Mouse (Mus musculus) small intestine, adult 2 months (tissue): ENCODE results near the gene Chst3. TPM values are rescaled to one million over a fixed set of nuclear protein-coding genes. Genes with fewer than 3 reads are reported as not detected.

Experiments
- H3K27ac ChIP-seq: fragments of 200-500 bp; 2 replicates; pipeline ENCODE4 v1.5.1; 2012; ENCODE audit warnings: low read depth, low read length, control low read depth, inconsistent platforms; ENCODE audit not compliant: insufficient read depth
- H3K27me3 ChIP-seq: fragments of 200-500 bp; 2 replicates; pipeline ENCODE4 v1.6.1; 2012; ENCODE audit warnings: mild to moderate bottlenecking, moderate library complexity, low read length, inconsistent platforms; ENCODE audit not compliant: control insufficient read depth, insufficient read depth
- H3K36me3 ChIP-seq: fragments of 200-500 bp; 2 replicates; pipeline ENCODE4 v1.6.1; 2012; ENCODE audit warnings: mild to moderate bottlenecking, low read length, control low read depth, inconsistent platforms; ENCODE audit not compliant: control insufficient read depth, insufficient read depth
- H3K4me1 ChIP-seq: fragments of 200-500 bp; 2 replicates; pipeline ENCODE4 v1.6.1; 2012; ENCODE audit warnings: low read length, inconsistent platforms, mixed read lengths; ENCODE audit not compliant: control insufficient read depth, insufficient read depth, insufficient read length
- H3K4me3 ChIP-seq: fragments of 200-500 bp; 2 replicates; pipeline ENCODE4 v1.5.1; 2012; ENCODE audit warnings: low read depth, mild to moderate bottlenecking, control low read depth, inconsistent platforms, low read length, moderate library complexity
- CTCF ChIP-seq: fragments of 200-500 bp; IDR thresholded peaks from 2 replicates; pipeline ENCODE4 v1.5.1; 2012; ENCODE audit warnings: low read depth, mild to moderate bottlenecking, control low read depth, inconsistent platforms, low read length, moderate library complexity, mixed read lengths; ENCODE audit not compliant: insufficient replicate concordance, insufficient read length; ENCODE audit errors: extremely low read depth
- POLR2A ChIP-seq: fragments of 200-500 bp; IDR thresholded peaks from 2 replicates; pipeline ENCODE4 v1.6.1; 2012; ENCODE audit warnings: low read depth, mild to moderate bottlenecking, control low read depth, inconsistent platforms, low read length, moderate library complexity
- WGBS: fragments of 180-500 bp; shearing (Covaris S2); methylation state at CpG from one replicate; pipeline ENCODE4 v1.1.7; 2018; 5-methylcytosine and 5-hydroxymethylcytosine counted together
- polyA plus RNA-seq: library from polyadenylated mRNA; depleted of rRNA; stranded (reverse); fragments of >200 nt; gene quantifications from 2 replicates; pipeline ENCODE4 v1.2.3, GENCODE M21; 2012; rRNA removed

Chst3 gene
- 1.8 and 4.2 TPM in 2 replicates for polyA plus RNA-seq

DNA sequence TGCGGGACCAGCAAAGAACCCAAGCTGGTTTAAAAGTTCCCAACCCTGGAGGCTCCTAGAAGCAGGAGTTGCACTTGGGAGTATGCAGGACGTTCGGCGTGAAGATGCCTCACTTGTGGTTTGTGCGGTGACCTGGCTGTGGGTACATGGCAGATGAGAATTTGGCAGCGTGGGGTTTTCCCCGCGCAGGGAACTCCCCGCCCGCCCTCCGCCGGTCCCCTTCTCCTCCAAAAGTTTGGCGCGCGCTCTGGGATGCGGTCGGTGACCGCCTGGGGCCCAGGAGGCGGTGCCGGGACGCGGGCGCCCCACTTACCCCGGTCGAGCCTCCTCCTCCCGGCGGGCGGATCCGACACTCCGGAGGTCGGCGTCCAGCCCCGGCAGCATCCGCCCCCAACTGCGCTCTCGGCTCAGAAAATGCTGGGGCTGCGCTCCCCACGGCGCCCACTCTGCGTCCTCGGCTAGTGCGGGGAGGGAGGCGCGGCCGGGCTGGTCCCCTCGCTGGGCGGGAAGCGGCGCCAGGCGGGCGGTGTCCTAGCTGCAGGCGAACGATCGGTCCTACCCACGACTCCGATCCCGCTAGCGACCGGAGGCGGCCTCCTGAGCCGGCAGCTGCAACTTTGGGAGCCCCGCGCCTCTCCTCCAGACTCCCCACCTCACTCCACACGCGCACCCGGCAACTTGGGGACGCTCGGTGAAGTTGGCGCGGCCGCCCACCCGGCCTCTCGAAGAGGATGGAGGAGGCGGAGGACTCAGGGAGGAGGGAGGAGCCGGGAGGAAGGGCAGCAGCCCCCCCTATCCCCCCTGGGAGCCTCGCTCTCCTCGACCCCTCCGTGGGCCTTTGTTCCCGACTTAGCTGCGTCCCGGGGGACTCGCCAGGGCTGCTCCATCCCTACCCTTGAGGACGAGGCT is at the start of gene Chst3:
TSS of gene Chst3 (minus strand) at position 670 of the 909 bp plus-strand sequence.
- Histone ChIP-seq H3K27ac (peak within 1 kb of the TSS; percentile 21; the same call in 1 of the 2 replicates), H3K36me3 (no peaks in the 10 kb centered on the region), H3K4me3 (peak within 1 kb of the TSS; percentile 69), H3K27me3 (peaks cover 27% of the 10 kb centered on the region), H3K4me1 (peaks cover 7% of the 10 kb centered on the region)
- TF ChIP-seq POLR2A (no peak), CTCF (no peak)
- 2% methylated on average over 81 of the region's 83 CpGs for WGBS

DNA sequence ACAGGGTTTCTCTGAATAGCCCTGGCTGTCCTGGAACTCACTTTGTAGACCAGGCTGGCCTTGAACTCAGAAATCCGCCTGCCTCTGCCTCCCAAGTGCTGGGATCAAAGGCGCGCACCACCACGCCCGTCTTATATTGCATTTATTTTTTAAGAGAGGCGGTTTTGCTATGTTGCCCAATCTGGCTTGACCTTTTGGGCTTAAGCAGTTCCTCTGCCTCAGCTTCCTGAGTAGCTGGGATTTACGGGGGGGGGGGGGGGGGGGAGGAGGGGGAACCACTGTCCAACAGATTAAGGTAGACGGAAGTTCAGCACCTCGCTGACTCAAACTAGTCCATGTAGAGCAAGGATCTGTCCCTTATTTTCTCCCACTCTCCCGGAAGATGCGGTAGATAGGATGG is 49.7 kb upstream of the Chst3 start:
- TF ChIP-seq CTCF (no peak), POLR2A (no peak)
- H3K4me3 ChIP-seq, result no peak overlapping the region
- WGBS, result 80% methylated on average over 11 of the region's 11 CpGs
- H3K36me3 ChIP-seq, result no peaks in the 10 kb centered on the region
- no peaks in the 10 kb centered on the region for H3K27me3 ChIP-seq
- no peak overlapping the region; the same call in 1 of the 2 replicates for H3K27ac ChIP-seq
- H3K4me1 ChIP-seq, result peaks cover 4% of the 10 kb centered on the region; the same call in 1 of the 2 replicates

DNA sequence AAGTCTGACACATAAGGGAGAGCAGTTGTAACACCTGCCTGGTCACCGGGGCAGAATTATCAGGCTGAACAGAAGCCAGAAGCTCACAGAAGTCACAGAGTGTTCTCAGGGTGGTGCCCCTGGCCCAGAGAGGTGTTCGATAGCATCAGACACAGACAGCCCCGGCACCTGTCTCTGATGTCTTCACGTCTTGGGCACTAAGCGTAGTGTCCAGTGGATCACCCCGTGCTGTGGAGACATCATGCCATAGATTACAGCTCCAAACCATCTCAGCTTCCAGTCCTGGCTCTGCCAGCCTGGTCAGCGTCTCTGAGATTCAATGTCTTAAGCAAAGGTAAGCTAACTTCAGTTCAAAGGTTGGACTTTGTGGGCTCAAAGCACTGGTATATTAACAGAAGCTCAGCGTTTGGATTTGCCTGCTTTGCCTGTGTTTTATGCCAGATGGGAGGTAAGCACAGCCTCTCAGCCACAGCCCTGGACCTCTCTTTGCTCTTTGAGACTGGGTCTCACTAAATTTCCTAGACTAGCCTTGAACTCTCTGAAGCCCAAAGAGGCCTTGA is 47.9 kb upstream of the Chst3 start:
- H3K27me3 ChIP-seq, result no peaks in the 10 kb centered on the region
- no peaks in the 10 kb centered on the region for H3K36me3 ChIP-seq
- no peak for TF ChIP-seq POLR2A
- TF ChIP-seq CTCF, result no peak
- H3K4me1 ChIP-seq, result peaks cover 7% of the 10 kb centered on the region; the same call in 1 of the 2 replicates
- no peak overlapping the region for H3K4me3 ChIP-seq
- WGBS, result 47% methylated on average over 8 of the region's 8 CpGs
- no peak overlapping the region for H3K27ac ChIP-seq

DNA sequence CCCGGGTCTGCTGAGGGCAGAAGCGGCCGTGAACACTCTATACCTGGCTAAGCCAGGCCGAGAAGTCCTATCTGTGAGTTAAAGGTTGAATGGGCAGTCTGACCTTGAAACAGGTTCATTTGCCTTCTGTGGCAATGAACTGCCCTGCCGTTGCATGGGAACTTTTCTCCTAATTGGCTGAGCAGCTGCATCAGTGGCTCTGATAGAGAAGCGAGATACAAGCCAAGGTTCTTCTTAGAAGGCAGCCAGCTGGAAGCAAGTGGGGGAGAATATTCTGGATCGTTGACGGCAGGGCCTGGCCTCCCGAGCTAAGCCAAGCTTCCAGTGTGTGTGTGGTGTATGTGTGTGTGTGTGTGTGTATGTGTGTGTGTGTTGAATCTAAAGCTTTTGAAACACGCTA is 46.2 kb upstream of the Chst3 start:
- no peak overlapping the region for H3K27ac ChIP-seq
- peaks cover 2% of the 10 kb centered on the region; the same call in 1 of the 2 replicates for H3K4me1 ChIP-seq
- H3K4me3 ChIP-seq, result no peak overlapping the region
- WGBS, result 57% methylated on average over 10 of the region's 10 CpGs
- TF ChIP-seq POLR2A (no peak), CTCF (no peak)
- no peaks in the 10 kb centered on the region for H3K36me3 ChIP-seq
- H3K27me3 ChIP-seq, result no peaks in the 10 kb centered on the region

DNA sequence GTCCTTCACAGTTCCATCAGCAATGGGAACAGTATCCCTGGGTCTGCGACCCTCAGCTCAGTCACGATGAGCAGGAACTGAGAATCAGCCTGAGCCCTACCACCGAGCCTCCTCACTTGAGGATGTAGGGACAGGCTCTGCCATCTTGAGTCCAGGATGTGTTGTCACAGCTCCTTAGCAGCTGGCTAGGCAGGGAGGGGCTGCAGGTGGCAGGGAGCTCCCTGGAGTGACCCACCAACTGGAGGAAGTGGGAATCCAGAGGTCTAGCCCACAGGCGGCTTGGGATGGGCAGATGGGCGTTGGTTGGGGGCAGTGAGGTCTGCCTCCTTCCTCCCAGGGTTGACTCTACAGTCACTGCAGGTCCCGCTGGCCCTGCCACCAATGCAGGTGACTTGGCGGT is 44.3 kb upstream of the Chst3 start:
- WGBS, result 81% methylated on average over 7 of the region's 7 CpGs
- Histone ChIP-seq H3K4me1 (peaks cover 2% of the 10 kb centered on the region), H3K27me3 (no peaks in the 10 kb centered on the region), H3K4me3 (no peak overlapping the region), H3K36me3 (no peaks in the 10 kb centered on the region), H3K27ac (no peak overlapping the region)
- TF ChIP-seq CTCF, result no peak
- TF ChIP-seq POLR2A, result no peak

DNA sequence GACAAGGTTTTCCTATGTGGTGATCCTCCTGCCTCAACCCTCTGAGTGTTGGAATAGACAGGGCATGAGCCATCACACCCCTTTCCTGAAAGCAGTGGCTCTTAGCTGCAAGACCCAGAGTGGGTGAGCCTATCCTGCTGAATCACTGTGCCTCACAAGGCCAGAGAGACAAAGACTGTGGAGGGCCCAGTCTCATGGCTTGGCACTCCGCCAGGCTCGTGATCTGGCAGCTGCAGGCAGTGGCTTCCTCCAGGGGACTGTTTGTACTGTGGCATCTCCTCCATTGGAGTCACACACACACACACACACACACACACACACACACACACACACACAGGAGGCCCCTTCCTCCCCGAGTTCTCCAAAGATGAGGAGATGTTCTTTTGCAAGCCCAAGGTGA is 43.3 kb upstream of the Chst3 start:
- TF ChIP-seq CTCF (no peak), POLR2A (no peak)
- no peak overlapping the region for H3K4me3 ChIP-seq
- no peaks in the 10 kb centered on the region for H3K27me3 ChIP-seq
- H3K27ac ChIP-seq, result 0 out of 2 replicates have a peak overlapping the region, but pooled peaks have one; percentile 6
- 7% methylated on average over 3 of the region's 3 CpGs for WGBS
- no peaks in the 10 kb centered on the region for H3K36me3 ChIP-seq
- H3K4me1 ChIP-seq, result peaks cover 2% of the 10 kb centered on the region

DNA sequence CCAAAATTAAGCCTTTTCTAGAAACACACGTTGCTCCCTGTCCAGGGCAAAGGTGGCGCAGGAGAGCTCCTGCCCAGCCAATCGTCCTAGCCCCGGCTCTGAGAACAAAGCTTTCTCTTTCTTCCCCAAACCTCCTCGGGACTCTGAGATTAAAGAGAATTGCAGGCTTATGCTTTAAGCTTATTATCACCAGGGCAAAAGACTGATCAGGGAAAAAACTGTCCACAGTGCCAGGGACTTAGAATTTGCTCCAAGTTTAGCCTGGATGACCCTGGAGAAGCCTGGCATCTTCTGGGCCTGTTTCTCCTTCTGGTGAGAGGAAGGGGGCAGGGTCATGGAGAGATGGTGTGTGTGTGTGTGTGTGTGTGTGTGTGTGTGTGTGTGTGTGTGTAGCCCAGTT is 42.5 kb upstream of the Chst3 start:
- TF ChIP-seq CTCF (no peak), POLR2A (no peak)
- H3K36me3 ChIP-seq, result no peaks in the 10 kb centered on the region
- peaks cover 2% of the 10 kb centered on the region for H3K4me1 ChIP-seq
- WGBS, result 21% methylated on average over 5 of the region's 5 CpGs
- H3K27ac ChIP-seq, result no peak overlapping the region
- no peak overlapping the region for H3K4me3 ChIP-seq
- no peaks in the 10 kb centered on the region for H3K27me3 ChIP-seq
